Mouse (Mus musculus): ENCODE measurements at regions not wholly inside any gene's neighbourhood (a gene's known extent, or its start where the extent isn't known, plus 50 kb on each side); places are given as distances from the start of the nearest gene placed in this dataset.
"Not testable (repeated sequence)": the region's sequence is repeated elsewhere in the genome, so short reads cannot be mapped to it uniquely, and the experiment has no call there.

- not testable (repeated sequence) for DNase-seq
These were observed 250.2 kb upstream of the Tgfbr2 start for GRCm38 (mm10) chr9:116425400-116425799.

GRCm38 (mm10) chr9:116415021-116415420 is 239.9 kb upstream of the Tgfbr2 start:
- DNase-seq, result no peak

GRCm38 (mm10) chr9:116411067-116411466 is 235.9 kb upstream of the Tgfbr2 start:
- no peak for DNase-seq

- DNase-seq, result no peak
These were observed 235.3 kb upstream of the Tgfbr2 start for GRCm38 (mm10) chr9:116410461-116410860.

GRCm38 (mm10) chr9:116408116-116408515 is 233.0 kb upstream of the Tgfbr2 start:
- no peak for DNase-seq

GRCm38 (mm10) chr9:116405051-116405450 is 229.9 kb upstream of the Tgfbr2 start:
- DNase-seq, result no peak

GRCm38 (mm10) chr9:116401821-116402220 is 226.7 kb upstream of the Tgfbr2 start:
- DNase-seq, result no peak

GRCm38 (mm10) chr9:116400270-116400669 is 225.1 kb upstream of the Tgfbr2 start:
- no peak for DNase-seq

GRCm38 (mm10) chr9:116399296-116399695 is 224.1 kb upstream of the Tgfbr2 start:
- no peak for DNase-seq

GRCm38 (mm10) chr9:116392258-116392657 is 217.1 kb upstream of the Tgfbr2 start:
- DNase-seq, result no peak

- DNase-seq, result no peak
These were observed 214.6 kb upstream of the Tgfbr2 start for GRCm38 (mm10) chr9:116389781-116390180.

GRCm38 (mm10) chr9:116388863-116389262 is 213.7 kb upstream of the Tgfbr2 start:
- no peak for DNase-seq

- DNase-seq, result no peak
These were observed 212.9 kb upstream of the Tgfbr2 start for GRCm38 (mm10) chr9:116388025-116388424.

- peak; percentile 77 for DNase-seq
These were observed 209.3 kb upstream of the Tgfbr2 start for GRCm38 (mm10) chr9:116384176-116385076.

- DNase-seq, result peak; percentile 69
These were observed 208.4 kb upstream of the Tgfbr2 start for GRCm38 (mm10) chr9:116383411-116384101.

GRCm38 (mm10) chr9:116377706-116378105 is 202.5 kb upstream of the Tgfbr2 start:
- DNase-seq, result no peak

GRCm38 (mm10) chr9:116375658-116376357 is 200.6 kb upstream of the Tgfbr2 start:
- peak; percentile 57 for DNase-seq

GRCm38 (mm10) chr9:116374343-116374742 is 199.2 kb upstream of the Tgfbr2 start:
- no peak for DNase-seq

GRCm38 (mm10) chr9:116373396-116373795 is 198.2 kb upstream of the Tgfbr2 start:
- no peak for DNase-seq

GRCm38 (mm10) chr9:116369059-116369718 is 194.0 kb upstream of the Tgfbr2 start:
- DNase-seq, result no peak

- DNase-seq, result no peak
These were observed 191.6 kb upstream of the Tgfbr2 start for GRCm38 (mm10) chr9:116366713-116367112.

GRCm38 (mm10) chr9:116366193-116366592 is 191.0 kb upstream of the Tgfbr2 start:
- no peak for DNase-seq

GRCm38 (mm10) chr9:116365701-116366100 is 190.5 kb upstream of the Tgfbr2 start:
- DNase-seq, result no peak

Measured in kidney, adult 11 months (tissue).